Mouse (Mus musculus) heart, postnatal 4 days (tissue): ENCODE results near the gene Rnase9. TPM values are rescaled to one million over a fixed set of nuclear protein-coding genes. Genes with fewer than 3 reads are reported as not detected.

ENCODE experiments used
- total RNA-seq, 2 experiments: library from RNA; stranded (reverse); gene quantifications; 2 replicates each; pipeline ENCODE4 v1.2.3; 2021

Rnase9 gene
- total RNA-seq, 2 experiments from 2014 or later, result not detected

Other genes with a start within 250 kb of the Rnase9 start
- gene Ccnb1ip1, start 234.1 kb downstream of the Rnase9 start, total RNA-seq, result under 1 TPM in 1 of 2 experiments, not detected in 1; 0.18 TPM
- 10 to 100 TPM; 25.5 to 26.8 TPM for gene Parp2, start 234.0 kb downstream of the Rnase9 start, total RNA-seq
- 10 to 100 TPM in 1 of 2 experiments, 1 to 10 TPM in 1; 9.3 to 12.3 TPM for gene Tep1, start 171.3 kb downstream of the Rnase9 start, total RNA-seq
- 1 to 10 TPM in 1 of 2 experiments, under 1 TPM in 1; 0.86 to 1.1 TPM for gene Klhl33, start 144.4 kb downstream of the Rnase9 start, total RNA-seq
- 10 to 100 TPM; 64.2 to 65.8 TPM for gene Osgep, start 117.0 kb downstream of the Rnase9 start, total RNA-seq
- 10 to 100 TPM; 49.5 to 52.9 TPM for gene Apex1, start 116.9 kb downstream of the Rnase9 start, total RNA-seq
- 10 to 100 TPM; 25.7 to 27.2 TPM for gene Pip4p1, start 111.0 kb downstream of the Rnase9 start, total RNA-seq
- gene Pnp, start 110.8 kb downstream of the Rnase9 start, total RNA-seq, result 10 to 100 TPM; 11.1 to 13.9 TPM
- 10 to 100 TPM; 11.1 to 15.0 TPM for gene Gm49342, start 97.4 kb downstream of the Rnase9 start, total RNA-seq
- gene Pnp2, start 85.9 kb downstream of the Rnase9 start, total RNA-seq, result 1 to 10 TPM in 1 of 2 experiments, under 1 TPM in 1; 0.81 to 1.2 TPM
- gene Rnase10, start 34.1 kb downstream of the Rnase9 start, total RNA-seq, result under 1 TPM in 1 of 2 experiments, not detected in 1; 0.17 TPM
- not detected for gene Rnase11, start 8.3 kb upstream of the Rnase9 start, total RNA-seq
- gene Rnase12, start 15.8 kb upstream of the Rnase9 start, total RNA-seq, result not detected
- gene Olfr750, start 32.6 kb upstream of the Rnase9 start, total RNA-seq, result not detected
- 10 to 100 TPM; 30.4 to 31.7 TPM for gene Rnase4, start 49.2 kb upstream of the Rnase9 start, total RNA-seq
- gene Ang, start 49.3 kb upstream of the Rnase9 start, total RNA-seq, result 1 to 10 TPM; 2.2 to 3.3 TPM
- gene Eddm3b, start 72.6 kb upstream of the Rnase9 start, total RNA-seq, result not detected
- under 1 TPM; 0.34 to 0.69 TPM for gene Rnase6, start 82.0 kb upstream of the Rnase9 start, total RNA-seq
- under 1 TPM; 0.55 to 0.99 TPM for gene Rnase1, start 104.9 kb upstream of the Rnase9 start, total RNA-seq
- gene Rnase2b, start 120.4 kb upstream of the Rnase9 start, total RNA-seq, result not detected
- not detected for gene Ang2, start 157.3 kb upstream of the Rnase9 start, total RNA-seq
- not detected for gene Ear14, start 161.5 kb upstream of the Rnase9 start, total RNA-seq
- not detected for gene Rnase2a, start 214.2 kb upstream of the Rnase9 start, total RNA-seq